Mouse (Mus musculus): Measurements from ENCODE around the gene Wdr74. TPM values are rescaled to one million over a fixed set of nuclear protein-coding genes. Genes with fewer than 3 reads are reported as not detected.

The Wdr74 gene
- polyA plus RNA-seq, 1 experiment: 97.0 TPM

DNA sequence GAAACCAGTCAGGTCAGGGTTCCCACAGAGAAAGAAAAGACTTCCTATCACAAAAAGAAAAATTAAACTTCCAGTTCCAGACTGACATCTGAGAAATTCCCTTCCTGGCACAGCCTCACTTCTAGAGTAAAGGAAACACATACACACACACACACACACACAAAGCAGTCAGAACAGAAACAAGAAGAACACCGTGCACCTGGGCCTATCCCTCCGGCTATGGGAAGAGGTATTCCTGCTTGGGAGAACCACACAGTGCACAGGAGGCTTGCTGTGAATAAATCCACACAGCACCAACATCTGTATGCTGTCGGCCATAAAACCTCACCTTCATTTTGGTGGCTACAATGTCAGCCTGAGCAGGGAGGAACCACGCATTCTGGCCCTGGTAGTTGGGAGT is 24.1 kb upstream of the Wdr74 start:
- H3K9ac ChIP-seq (ENCODE audit: low read depth, poor library complexity, severe bottlenecking): peak overlapping the region; percentile 81
- H3K27ac ChIP-seq (ENCODE audit: insufficient read depth, low read length): peak overlapping the region; percentile 96
- H3K36me3 ChIP-seq (ENCODE audit: control insufficient read depth, insufficient read depth, low read length, poor library complexity, severe bottlenecking): peaks cover 54% of the 10 kb centered on the region

DNA sequence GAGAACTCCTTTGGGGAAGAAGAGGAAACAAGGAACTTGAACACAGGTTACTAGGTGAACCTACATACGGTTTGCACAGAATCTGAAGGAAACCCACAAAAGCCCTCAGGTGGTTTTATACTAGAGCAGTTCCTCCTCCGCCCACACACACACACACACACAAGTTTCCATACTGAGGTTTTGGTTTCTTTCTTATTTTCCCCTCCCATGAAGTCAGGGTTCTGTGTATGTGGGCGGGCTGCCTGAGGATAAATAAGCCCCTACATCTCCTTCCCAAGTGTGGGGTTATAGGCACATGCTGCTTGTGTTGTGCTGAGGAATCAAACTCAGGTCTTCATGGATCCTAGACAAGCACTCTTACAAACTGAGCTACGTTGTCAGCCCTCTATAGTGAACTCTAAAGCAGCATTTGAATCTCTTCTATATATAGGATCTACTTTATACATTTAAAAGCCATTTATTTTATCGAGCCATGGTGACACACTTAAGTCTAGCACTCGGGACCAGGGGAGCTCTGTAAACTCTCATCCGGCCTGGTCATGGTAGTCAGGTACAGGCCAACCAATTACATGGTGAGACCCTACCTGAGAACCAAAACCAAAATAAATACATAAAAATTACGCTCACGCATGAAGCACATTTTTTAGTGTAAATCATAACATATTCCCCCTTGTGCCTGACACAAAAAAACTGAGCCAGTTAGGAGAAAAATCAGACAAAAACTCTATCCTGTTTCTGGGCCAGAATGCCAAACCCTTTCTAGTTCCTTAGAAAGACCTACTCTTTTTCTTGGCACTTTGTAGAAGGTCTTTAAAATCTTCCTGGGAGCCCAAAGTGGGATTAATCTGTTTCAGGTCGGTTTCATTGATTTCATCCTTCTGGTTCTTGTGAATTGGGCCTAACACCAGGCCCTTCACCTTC is 23.4 kb upstream of the Wdr74 start:
- Histone ChIP-seq H3K9ac (ENCODE audit: low read depth, poor library complexity, severe bottlenecking) (peak overlapping the region; percentile 81), H3K9me3 (replicated peaks; ENCODE audit: control insufficient read depth, insufficient read depth, low read length, poor library complexity, severe bottlenecking) (no peaks in the 10 kb centered on the region), H3K27ac (ENCODE audit: insufficient read depth, low read length) (peak overlapping the region; percentile 96), H3K36me3 (ENCODE audit: control insufficient read depth, insufficient read depth, low read length, poor library complexity, severe bottlenecking) (peaks cover 49% of the 10 kb centered on the region), H3K4me3 (ENCODE audit: low read depth, low read length) (peak overlapping the region; percentile 81), H3K4me1 (ENCODE audit: control insufficient read depth, insufficient read depth, low read length) (no peaks in the 10 kb centered on the region), H3K27me3 (ENCODE audit: control insufficient read depth, insufficient read depth, low read length, poor library complexity, severe bottlenecking) (no peaks in the 10 kb centered on the region)
- TF ChIP-seq CTCF (IDR thresholded peaks at IDR 0.05; ENCODE audit: low read depth, low read length): no peak
- no peak for TF ChIP-seq EP300 (IDR thresholded peaks at IDR 0.05; ENCODE audit: insufficient read depth, low read depth, low read length)
- TF ChIP-seq POLR2A (IDR thresholded peaks at IDR 0.05; ENCODE audit: insufficient read depth, low read length): no peak

More for the DNA sequence above, 24.1 kb upstream of the Wdr74 start:
- Histone ChIP-seq H3K4me3 (ENCODE audit: low read depth, low read length) (peak overlapping the region; percentile 72), H3K4me1 (ENCODE audit: control insufficient read depth, insufficient read depth, low read length) (no peaks in the 10 kb centered on the region), H3K27me3 (ENCODE audit: control insufficient read depth, insufficient read depth, low read length, poor library complexity, severe bottlenecking) (no peaks in the 10 kb centered on the region), H3K9me3 (replicated peaks; ENCODE audit: control insufficient read depth, insufficient read depth, low read length, poor library complexity, severe bottlenecking) (no peaks in the 10 kb centered on the region)
- TF ChIP-seq EP300 (IDR thresholded peaks at IDR 0.05; ENCODE audit: insufficient read depth, low read depth, low read length) (no peak), POLR2A (IDR thresholded peaks at IDR 0.05; ENCODE audit: insufficient read depth, low read length) (no peak), CTCF (IDR thresholded peaks at IDR 0.05; ENCODE audit: low read depth, low read length) (no peak)

DNA sequence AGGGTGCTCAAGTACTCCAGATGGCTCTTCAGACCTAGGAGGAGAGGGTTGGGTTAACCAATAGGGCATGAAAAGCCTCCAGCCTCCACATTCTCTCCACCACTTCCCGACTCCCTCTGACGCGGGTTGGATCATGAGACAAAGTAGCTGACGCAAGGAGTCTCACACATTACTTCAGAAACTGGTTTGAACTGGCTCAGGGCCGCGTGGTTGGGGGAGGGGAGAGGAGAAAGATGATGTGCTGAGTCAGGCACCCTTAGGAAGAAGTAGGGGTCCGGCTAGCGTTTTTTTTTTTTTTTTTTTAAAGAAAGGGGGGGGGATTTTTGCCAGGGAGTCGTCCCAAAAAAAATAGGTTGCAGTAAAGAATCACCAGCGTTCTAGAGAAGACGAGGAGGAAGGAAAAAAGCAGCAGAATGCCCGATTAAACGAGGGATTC is 22.7 kb upstream of the Wdr74 start:
- Histone ChIP-seq H3K27me3 (ENCODE audit: control insufficient read depth, insufficient read depth, low read length, poor library complexity, severe bottlenecking) (no peaks in the 10 kb centered on the region), H3K36me3 (ENCODE audit: control insufficient read depth, insufficient read depth, low read length, poor library complexity, severe bottlenecking) (peaks cover 43% of the 10 kb centered on the region), H3K9ac (ENCODE audit: low read depth, poor library complexity, severe bottlenecking) (peak overlapping the region; percentile 81), H3K9me3 (replicated peaks; ENCODE audit: control insufficient read depth, insufficient read depth, low read length, poor library complexity, severe bottlenecking) (no peaks in the 10 kb centered on the region), H3K4me3 (ENCODE audit: low read depth, low read length) (peak overlapping the region; percentile 94), H3K4me1 (ENCODE audit: control insufficient read depth, insufficient read depth, low read length) (no peaks in the 10 kb centered on the region), H3K27ac (ENCODE audit: insufficient read depth, low read length) (peak overlapping the region; percentile 96)
- TF ChIP-seq POLR2A (IDR thresholded peaks at IDR 0.05; ENCODE audit: insufficient read depth, low read length): peak; percentile 41
- TF ChIP-seq CTCF (IDR thresholded peaks at IDR 0.05; ENCODE audit: low read depth, low read length): no peak
- peak; percentile 93 for TF ChIP-seq EP300 (IDR thresholded peaks at IDR 0.05; ENCODE audit: insufficient read depth, low read depth, low read length)

GRCm38 (mm10) chr19:8713306-8713996 is 22.2 kb upstream of the Wdr74 start:
- no peaks in the 10 kb centered on the region for H3K27me3 ChIP-seq (ENCODE audit: control insufficient read depth, insufficient read depth, low read length, poor library complexity, severe bottlenecking)
- H3K9me3 ChIP-seq (replicated peaks; ENCODE audit: control insufficient read depth, insufficient read depth, low read length, poor library complexity, severe bottlenecking): no peaks in the 10 kb centered on the region
- H3K27ac ChIP-seq (ENCODE audit: insufficient read depth, low read length): peak overlapping the region; percentile 96
- H3K4me3 ChIP-seq (ENCODE audit: low read depth, low read length): peak overlapping the region; percentile 94
- peaks cover 38% of the 10 kb centered on the region for H3K36me3 ChIP-seq (ENCODE audit: control insufficient read depth, insufficient read depth, low read length, poor library complexity, severe bottlenecking)
- TF ChIP-seq POLR2A (IDR thresholded peaks at IDR 0.05; ENCODE audit: insufficient read depth, low read length): peak; percentile 93
- peak; percentile 63 for TF ChIP-seq EP300 (IDR thresholded peaks at IDR 0.05; ENCODE audit: insufficient read depth, low read depth, low read length)
- peak; percentile 65 for TF ChIP-seq CTCF (IDR thresholded peaks at IDR 0.05; ENCODE audit: low read depth, low read length)
- no peaks in the 10 kb centered on the region for H3K4me1 ChIP-seq (ENCODE audit: control insufficient read depth, insufficient read depth, low read length)
- peak overlapping the region; percentile 81 for H3K9ac ChIP-seq (ENCODE audit: low read depth, poor library complexity, severe bottlenecking)

- Histone ChIP-seq H3K36me3 (ENCODE audit: control insufficient read depth, insufficient read depth, low read length, poor library complexity, severe bottlenecking) (peaks cover 31% of the 10 kb centered on the region), H3K4me3 (ENCODE audit: low read depth, low read length) (peak overlapping the region; percentile 94), H3K9ac (ENCODE audit: low read depth, poor library complexity, severe bottlenecking) (peak overlapping the region; percentile 81), H3K9me3 (replicated peaks; ENCODE audit: control insufficient read depth, insufficient read depth, low read length, poor library complexity, severe bottlenecking) (no peaks in the 10 kb centered on the region), H3K4me1 (ENCODE audit: control insufficient read depth, insufficient read depth, low read length) (no peaks in the 10 kb centered on the region), H3K27me3 (ENCODE audit: control insufficient read depth, insufficient read depth, low read length, poor library complexity, severe bottlenecking) (no peaks in the 10 kb centered on the region), H3K27ac (ENCODE audit: insufficient read depth, low read length) (peak overlapping the region; percentile 94)
- TF ChIP-seq CTCF (IDR thresholded peaks at IDR 0.05; ENCODE audit: low read depth, low read length) (no peak), EP300 (IDR thresholded peaks at IDR 0.05; ENCODE audit: insufficient read depth, low read depth, low read length) (no peak), POLR2A (IDR thresholded peaks at IDR 0.05; ENCODE audit: insufficient read depth, low read length) (no peak)
Observed at GRCm38 (mm10) chr19:8713997-8714652, 21.5 kb upstream of the Wdr74 start.
